Mouse (Mus musculus) cerebellum, adult 2 months (tissue): Measurements from ENCODE around the gene Enah. TPM values are rescaled to one million over a fixed set of nuclear protein-coding genes. Genes with fewer than 3 reads are reported as not detected.

Experiments
- DNase-seq, 2 experiments: peaks; one replicate each; pipeline ENCODE4 v3.0.0; 2021
- H3K27ac ChIP-seq: fragments of 200-500 bp; 2 replicates; pipeline ENCODE4 v1.5.1; 2012; ENCODE audit warnings: low read length, control low read depth, inconsistent platforms; ENCODE audit not compliant: insufficient read depth
- H3K27me3 ChIP-seq: fragments of 200-500 bp; 2 replicates; pipeline ENCODE4 v1.6.1; 2012; ENCODE audit warnings: inconsistent platforms, mild to moderate bottlenecking, low read length, moderate library complexity; ENCODE audit not compliant: control insufficient read depth, insufficient read depth
- H3K4me1 ChIP-seq: fragments of 200-500 bp; 2 replicates; pipeline ENCODE4 v1.6.1; 2011; ENCODE audit warnings: low read length; ENCODE audit not compliant: control insufficient read depth, insufficient read depth
- H3K4me3 ChIP-seq: fragments of 200-500 bp; replicated peaks from 2 replicates; pipeline ENCODE3; 2011; ENCODE audit warnings: mild to moderate bottlenecking, low read depth, low read length, control low read depth; ENCODE audit not compliant: insufficient read depth
- CTCF ChIP-seq: fragments of 200-500 bp; IDR thresholded peaks from 2 replicates; pipeline ENCODE4 v1.5.1; 2011; ENCODE audit warnings: low read depth, mild to moderate bottlenecking, control low read depth, low read length, moderate library complexity, borderline replicate concordance; ENCODE audit not compliant: insufficient read depth
- POLR2A ChIP-seq: fragments of 200-500 bp; IDR thresholded peaks from 2 replicates; pipeline ENCODE4 v1.6.1; 2011; ENCODE audit warnings: low read length, control low read depth, borderline replicate concordance; ENCODE audit not compliant: insufficient read depth
- WGBS: fragments of 180-500 bp; shearing (Covaris S2); methylation state at CpG from one replicate; pipeline ENCODE4 v1.1.7; 2018; 5-methylcytosine and 5-hydroxymethylcytosine counted together
- polyA plus RNA-seq: library from polyadenylated mRNA; depleted of rRNA; stranded (reverse); fragments of >200 nt; gene quantifications from 2 replicates; pipeline ENCODE4 v1.2.3, GENCODE M21; 2012

The Enah gene
- polyA plus RNA-seq, 1 experiment, result 53.6 TPM

DNA sequence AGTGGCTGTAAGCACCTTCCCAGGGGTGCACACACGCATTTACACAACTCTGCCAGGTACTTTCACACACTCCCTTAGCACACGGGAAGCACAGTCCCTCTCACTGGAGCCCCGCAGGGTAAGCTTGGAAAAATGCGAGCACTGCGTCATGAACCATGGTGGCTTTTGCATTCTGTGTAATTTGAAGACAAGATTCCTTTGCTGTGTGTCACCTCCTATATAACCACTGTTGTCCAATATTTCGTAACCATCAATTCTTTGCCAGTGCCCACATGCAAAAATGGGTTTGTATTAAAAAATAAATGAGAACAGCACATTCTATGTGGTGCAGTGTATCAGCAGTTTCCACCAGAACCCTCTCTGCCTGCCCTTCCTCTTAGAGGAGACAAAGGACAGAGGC is 38.2 kb upstream of the Enah start:
- WGBS, result 89% methylated on average over 6 of the region's 6 CpGs
- no peak for TF ChIP-seq CTCF
- no peak for DNase-seq
- no peaks in the 10 kb centered on the region for H3K27me3 ChIP-seq
- H3K4me3 ChIP-seq, result no peak overlapping the region
- H3K4me1 ChIP-seq, result no peaks in the 10 kb centered on the region
- H3K27ac ChIP-seq, result no peak overlapping the region

DNA sequence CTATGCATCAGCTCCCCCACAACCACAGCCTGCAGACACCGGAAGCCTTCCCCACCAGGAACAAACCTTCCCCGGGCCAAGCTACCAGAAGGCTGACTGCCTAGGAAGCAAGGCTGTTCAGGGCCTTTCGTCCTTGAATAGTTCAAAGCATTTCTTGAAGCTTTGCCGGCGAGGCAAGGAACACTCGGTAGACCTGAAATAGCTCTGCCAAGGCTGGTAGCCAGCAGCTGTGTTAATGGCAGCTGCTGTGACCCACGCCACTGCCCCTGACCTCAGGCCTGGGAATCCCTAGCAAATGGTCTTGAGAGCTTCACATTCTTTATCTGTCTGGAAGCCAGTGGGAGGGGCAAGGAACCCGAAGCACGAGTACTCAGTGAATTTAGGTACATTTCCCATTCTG is 35.3 kb upstream of the Enah start:
- no peak overlapping the region for H3K27ac ChIP-seq
- TF ChIP-seq POLR2A, result no peak
- no peaks in the 10 kb centered on the region for H3K27me3 ChIP-seq
- H3K4me1 ChIP-seq, result no peaks in the 10 kb centered on the region
- 33% methylated on average over 9 of the region's 9 CpGs for WGBS
- DNase-seq, result no peak
- H3K4me3 ChIP-seq, result no peak overlapping the region

DNA sequence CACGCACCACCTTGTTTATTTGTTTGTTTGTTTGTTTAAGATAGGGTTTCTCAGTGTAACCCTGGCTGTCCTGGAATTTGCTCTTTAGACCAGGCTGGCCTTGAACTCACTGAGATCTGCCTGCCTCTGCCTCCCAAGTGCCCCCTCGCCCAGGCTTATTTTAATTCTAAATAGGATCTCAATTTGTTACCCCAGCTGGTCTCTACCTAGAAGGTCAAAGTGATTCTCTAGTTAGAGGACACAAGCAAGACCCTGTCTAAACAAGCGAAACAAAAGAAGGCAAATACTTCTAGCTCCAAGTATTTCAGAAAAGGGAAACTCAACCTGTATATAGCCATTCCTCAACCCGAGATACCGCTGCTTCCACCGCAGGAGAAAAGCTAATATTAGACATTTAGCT is 34.9 kb upstream of the Enah start:
- no peaks in the 10 kb centered on the region for H3K27me3 ChIP-seq
- H3K27ac ChIP-seq, result no peak overlapping the region
- TF ChIP-seq CTCF (no peak), POLR2A (no peak)
- no peaks in the 10 kb centered on the region for H3K4me1 ChIP-seq
- H3K4me3 ChIP-seq, result no peak overlapping the region
- no peak for DNase-seq
- WGBS, result 95% methylated on average over 6 of the region's 6 CpGs

DNA sequence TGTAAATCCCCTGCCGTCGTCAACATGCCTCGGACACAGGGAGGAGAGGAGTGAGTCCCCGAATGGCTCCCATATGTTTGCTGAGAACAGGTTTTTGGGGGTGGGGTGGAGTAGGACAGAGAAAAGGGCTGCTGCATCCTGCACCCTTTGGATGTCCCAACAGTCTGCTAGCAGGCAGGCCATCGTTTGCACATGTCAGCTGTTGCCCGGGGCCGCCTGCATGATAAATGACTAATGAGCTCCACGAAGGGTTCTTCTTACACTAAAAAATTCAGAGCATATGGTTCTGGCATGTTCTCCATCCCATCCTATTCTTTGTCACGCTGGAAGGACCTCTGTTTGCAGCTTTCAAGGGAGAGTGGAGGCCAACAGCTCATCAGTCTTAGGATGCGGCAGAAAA is 33.2 kb upstream of the Enah start:
- 59% methylated on average over 10 of the region's 10 CpGs for WGBS
- Histone ChIP-seq H3K4me1 (no peaks in the 10 kb centered on the region), H3K27ac (no peak overlapping the region), H3K4me3 (no peak overlapping the region), H3K27me3 (no peaks in the 10 kb centered on the region)
- no peak for DNase-seq
- TF ChIP-seq CTCF (no peak), POLR2A (no peak)

DNA sequence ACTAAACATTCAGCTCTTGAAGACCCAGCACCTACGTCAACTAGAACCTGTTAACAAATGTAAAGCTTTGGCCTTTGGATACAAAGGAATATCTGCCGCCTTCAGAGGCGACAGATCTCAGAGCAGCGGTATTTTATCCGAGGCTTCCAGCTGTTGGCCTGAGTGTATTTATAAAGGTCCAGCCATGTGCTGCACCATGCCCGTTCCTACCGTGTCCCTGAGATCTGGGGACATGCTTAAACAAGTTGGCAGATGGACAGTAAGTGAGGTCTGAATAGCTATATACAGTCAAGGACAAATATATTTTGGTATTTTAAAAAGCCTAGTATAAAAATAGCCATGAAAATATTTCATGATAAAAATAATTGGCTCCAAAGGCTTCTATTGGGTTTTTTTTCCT is 32.6 kb upstream of the Enah start:
- DNase-seq, result no peak
- Histone ChIP-seq H3K27ac (no peak overlapping the region), H3K4me1 (no peaks in the 10 kb centered on the region), H3K4me3 (no peak overlapping the region), H3K27me3 (no peaks in the 10 kb centered on the region)
- no peak for TF ChIP-seq CTCF
- no peak for TF ChIP-seq POLR2A
- WGBS, result 79% methylated on average over 7 of the region's 7 CpGs

DNA sequence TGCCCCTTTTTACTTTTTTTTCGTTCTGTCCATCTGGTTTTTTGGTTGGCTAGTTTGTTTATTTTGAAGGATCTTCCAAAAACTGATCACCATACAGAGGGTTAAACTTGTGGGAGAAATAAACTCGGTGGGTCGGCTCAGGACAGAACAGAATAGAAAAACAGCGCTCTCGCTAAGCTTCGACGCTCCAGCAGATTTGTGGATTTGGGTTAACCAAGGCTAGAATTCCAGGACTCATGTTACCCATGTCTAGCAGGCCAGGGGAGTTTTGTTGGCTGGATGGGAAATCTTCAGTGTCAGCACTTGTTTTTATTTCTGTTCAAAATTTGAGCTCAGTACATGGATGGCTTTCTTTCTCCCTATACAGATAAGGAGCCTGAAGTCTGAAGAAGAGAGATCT is 30.0 kb upstream of the Enah start:
- WGBS, result 87% methylated on average over 7 of the region's 7 CpGs
- no peak for TF ChIP-seq POLR2A
- TF ChIP-seq CTCF, result no peak
- H3K4me3 ChIP-seq, result no peak overlapping the region

DNA sequence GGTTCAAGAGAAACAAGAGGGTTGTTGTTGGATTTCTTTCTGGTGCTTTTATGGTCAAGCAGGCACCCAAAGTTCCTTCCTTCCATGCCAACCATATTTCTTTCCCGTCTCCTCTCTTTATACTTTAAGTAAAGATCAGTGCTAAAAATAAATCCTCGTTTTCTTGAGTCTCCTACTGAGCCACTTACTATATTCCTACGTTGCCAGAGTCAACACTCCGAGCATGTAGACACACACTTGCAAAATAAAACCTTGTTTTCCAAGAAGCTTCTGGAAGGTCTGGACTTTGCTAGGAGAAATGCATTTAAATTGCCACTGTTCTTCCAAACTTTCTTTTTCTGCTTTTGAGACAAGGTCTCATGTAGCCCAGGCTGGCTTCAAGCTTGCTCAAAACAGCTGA is 28.3 kb upstream of the Enah start:
- no peak for TF ChIP-seq CTCF
- no peak for TF ChIP-seq POLR2A
- DNase-seq, result no peak

More for the DNA sequence above, 30.0 kb upstream of the Enah start:
- H3K27ac ChIP-seq, result no peak overlapping the region
- no peak for DNase-seq
- no peaks in the 10 kb centered on the region for H3K27me3 ChIP-seq
- no peaks in the 10 kb centered on the region for H3K4me1 ChIP-seq

DNA sequence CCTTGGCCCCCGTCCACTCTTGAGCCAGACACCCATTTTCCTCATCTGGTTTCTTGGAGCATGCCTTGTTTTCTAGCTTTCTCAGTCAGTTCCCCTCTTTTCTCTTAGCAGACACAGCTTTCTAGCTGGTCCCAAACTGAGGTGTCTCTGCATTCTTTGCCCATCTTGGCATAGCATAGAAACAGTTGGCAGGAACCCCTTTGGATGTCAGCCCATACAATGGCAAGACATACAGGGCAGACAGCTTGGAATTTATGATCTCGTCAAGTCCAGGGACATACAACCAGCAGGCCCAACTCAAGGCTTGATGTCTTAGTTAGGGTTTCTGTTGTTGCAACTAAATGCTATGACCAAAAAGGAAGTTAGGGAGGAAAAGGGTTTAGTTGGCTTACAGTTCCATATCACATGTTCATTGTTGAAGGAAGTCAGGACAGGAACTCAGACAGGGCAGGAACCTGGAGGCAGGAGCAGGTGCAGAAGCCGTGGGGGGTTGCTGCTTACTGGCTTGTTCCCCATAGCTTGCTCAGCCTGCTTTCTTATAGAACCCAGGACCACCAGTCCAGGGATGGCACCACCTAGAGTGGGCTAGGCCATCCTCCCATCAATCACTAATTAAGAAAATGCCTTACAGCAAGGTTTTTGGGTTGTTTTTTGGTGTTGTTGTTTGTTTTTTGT is 27.4 kb upstream of the Enah start:
- Histone ChIP-seq H3K4me3 (no peak overlapping the region), H3K27ac (no peak overlapping the region), H3K27me3 (no peaks in the 10 kb centered on the region), H3K4me1 (no peaks in the 10 kb centered on the region)
- 34% methylated on average over 3 of the region's 3 CpGs for WGBS
- DNase-seq, result peak; percentile 44 to 68
- TF ChIP-seq POLR2A, result no peak
- TF ChIP-seq CTCF, result no peak

More for the DNA sequence above, 28.3 kb upstream of the Enah start:
- no peak overlapping the region for H3K4me3 ChIP-seq
- WGBS, result 94% methylated on average over 4 of the region's 4 CpGs
- H3K4me1 ChIP-seq, result no peaks in the 10 kb centered on the region
- H3K27me3 ChIP-seq, result no peaks in the 10 kb centered on the region
- no peak overlapping the region for H3K27ac ChIP-seq

DNA sequence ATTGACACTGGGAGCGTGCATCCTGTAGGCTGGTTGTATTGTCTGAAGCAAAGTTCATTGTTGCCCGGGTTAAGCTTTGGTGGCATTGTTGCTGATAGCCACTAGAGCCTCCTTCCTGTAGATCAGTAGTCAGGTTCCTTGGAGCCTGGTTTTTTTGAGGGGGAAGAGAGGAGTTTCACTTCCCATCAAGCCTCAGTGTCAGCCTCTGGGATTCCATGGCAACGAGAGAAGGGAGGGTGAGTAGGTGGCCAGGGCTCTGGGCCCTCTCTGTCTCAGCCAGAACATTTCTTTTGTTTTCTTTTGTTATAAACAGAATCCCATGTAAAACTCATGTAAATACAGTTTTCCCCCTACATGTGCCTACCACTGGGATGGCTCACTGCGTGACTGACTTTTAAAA is 25.4 kb upstream of the Enah start:
- 88% methylated on average over 4 of the region's 4 CpGs for WGBS
- Histone ChIP-seq H3K27me3 (no peaks in the 10 kb centered on the region), H3K4me3 (no peak overlapping the region), H3K27ac (no peak overlapping the region), H3K4me1 (no peaks in the 10 kb centered on the region)
- TF ChIP-seq POLR2A (no peak), CTCF (no peak)
- DNase-seq, result no peak
